Mouse (Mus musculus) c-Kit-positive CD71-negative TER-119-negative erythroid progenitor cells, embryonic 14.5 days (primary cell): ENCODE measurements around the gene Cbx8.

ENCODE experiments used
- DNase-seq: peaks from one replicate; pipeline ENCODE4 v3.0.0-alpha.2; 2013; ENCODE audit warnings: low read depth

Gene Cbx8

GRCm38 (mm10) chr11:119040600-119041324 lies at the start of gene Cbx8:
Cbx8 (minus strand) TSS chr11:119040969.
- peak; percentile 96 for DNase-seq

GRCm38 (mm10) chr11:119090076-119090960 lies 49.5 kb upstream of the Cbx8 start:
- DNase-seq: no peak

GRCm38 (mm10) chr11:119089235-119090075 lies 48.7 kb upstream of the Cbx8 start:
- no peak for DNase-seq

- DNase-seq: no peak
These were observed 47.8 kb upstream of the Cbx8 start for GRCm38 (mm10) chr11:119088391-119089234.

- no peak for DNase-seq
These were observed 46.7 kb upstream of the Cbx8 start for GRCm38 (mm10) chr11:119087301-119088082.

- peak; percentile 83 for DNase-seq
These were observed 45.6 kb upstream of the Cbx8 start, which contains the start of gene Cbx4 for GRCm38 (mm10) chr11:119086144-119086971. Cbx4 (minus strand) TSS chr11:119086221.

GRCm38 (mm10) chr11:119085279-119086062 lies 44.7 kb upstream of the Cbx8 start:
- DNase-seq: no peak

- DNase-seq: no peak
These were observed 43.9 kb upstream of the Cbx8 start for GRCm38 (mm10) chr11:119084446-119085278.

GRCm38 (mm10) chr11:119083724-119084445 lies 43.1 kb upstream of the Cbx8 start:
- DNase-seq: no peak

- no peak for DNase-seq
These were observed 42.1 kb upstream of the Cbx8 start for GRCm38 (mm10) chr11:119082638-119083599.

- DNase-seq: no peak
These were observed 41.3 kb upstream of the Cbx8 start for GRCm38 (mm10) chr11:119081839-119082637.

GRCm38 (mm10) chr11:119081148-119081838 lies 40.5 kb upstream of the Cbx8 start:
- DNase-seq: no peak

- no peak for DNase-seq
These were observed 39.8 kb upstream of the Cbx8 start for GRCm38 (mm10) chr11:119080461-119081147.

- DNase-seq: no peak
These were observed 38.7 kb upstream of the Cbx8 start for GRCm38 (mm10) chr11:119079445-119079837.
